Mouse (Mus musculus) CD4-positive, CD25-positive, alpha-beta regulatory T cell, adult 2 months (primary cell): ENCODE data around the gene Tmf1.
A peak's percentile ranks its signal among the peaks of the same experiment; 100 is the strongest.

Source experiments
- DNase-seq: peaks from one replicate; pipeline ENCODE4 v3.0.0-alpha.2; 2012; ENCODE audit warnings: low read depth, low spot score

Tmf1 gene

DNA sequence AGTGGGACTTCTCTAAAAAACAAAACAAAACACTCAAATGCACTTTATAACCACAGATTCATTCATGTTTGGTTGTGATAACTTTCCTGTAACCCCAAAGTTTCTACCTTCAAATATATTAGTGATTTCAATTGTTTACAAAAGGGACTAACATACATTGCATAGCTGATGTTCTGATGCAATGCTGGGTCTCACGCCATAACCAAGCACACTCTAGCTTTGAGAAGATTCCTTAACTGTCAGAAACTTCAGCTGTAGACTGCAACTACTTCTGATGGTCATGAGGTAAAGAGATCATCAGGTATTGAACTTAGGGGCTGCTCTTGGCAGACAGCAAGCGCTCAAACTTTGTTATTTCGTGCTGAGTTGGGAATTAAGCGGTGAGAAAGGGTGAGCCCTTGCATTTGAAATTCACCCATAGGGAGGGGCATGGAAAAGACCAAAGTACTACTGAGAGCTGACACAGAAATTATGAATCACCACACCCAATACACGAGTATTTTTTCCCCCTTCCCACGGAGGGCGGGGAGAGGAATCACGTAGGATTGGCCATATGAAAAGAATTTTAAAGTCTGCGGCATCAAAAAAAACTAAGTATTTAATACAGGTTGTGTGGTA is 25.4 kb upstream of the Tmf1 start:
- DNase-seq = no peak

DNA sequence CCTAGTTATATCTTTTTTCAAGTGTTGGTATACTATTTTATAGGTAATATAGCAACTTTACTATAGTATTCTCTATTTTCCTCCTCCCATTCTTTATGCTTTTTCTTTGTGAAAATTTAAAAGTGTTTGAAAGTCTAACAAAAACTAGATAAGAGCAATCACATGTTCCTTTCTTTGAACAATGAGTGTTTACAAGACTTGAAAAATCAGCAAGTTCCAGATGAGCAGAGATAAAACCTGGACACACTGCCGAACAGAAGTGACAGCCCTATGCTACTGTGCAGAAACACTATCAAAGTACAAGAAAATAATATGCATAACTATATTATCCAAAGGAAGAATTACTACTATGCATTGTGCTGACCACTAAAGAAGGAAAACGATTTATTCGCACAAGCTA is 23.6 kb upstream of the Tmf1 start:
- no peak for DNase-seq

GRCm38 (mm10) chr6:97200437-97200836 is 21.5 kb upstream of the Tmf1 start:
- DNase-seq = no peak

- peak; percentile 72 for DNase-seq
Observed at GRCm38 (mm10) chr6:97179367-97179828, 476 bp upstream of the Tmf1 start.

DNA sequence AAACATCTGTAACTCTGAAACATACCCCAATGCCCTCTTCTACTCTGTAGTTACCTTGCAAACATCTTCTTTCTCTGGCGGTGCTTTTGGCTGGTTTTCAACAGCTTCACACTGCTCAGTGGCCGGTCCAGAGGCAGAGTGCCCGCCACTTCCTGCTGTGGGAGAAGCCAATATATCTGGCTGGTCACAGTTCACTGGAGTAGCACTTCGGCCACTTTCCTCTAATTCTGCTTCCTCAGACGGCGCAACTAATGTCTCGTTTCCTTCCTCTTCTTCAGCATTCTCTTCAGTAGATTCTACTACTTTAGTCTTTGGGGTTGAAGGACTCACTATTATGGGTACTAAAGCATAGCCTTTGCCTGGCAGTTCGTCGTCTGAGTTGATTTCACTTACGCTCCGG is 3.2 kb downstream of the Tmf1 start:
- DNase-seq = no peak

DNA sequence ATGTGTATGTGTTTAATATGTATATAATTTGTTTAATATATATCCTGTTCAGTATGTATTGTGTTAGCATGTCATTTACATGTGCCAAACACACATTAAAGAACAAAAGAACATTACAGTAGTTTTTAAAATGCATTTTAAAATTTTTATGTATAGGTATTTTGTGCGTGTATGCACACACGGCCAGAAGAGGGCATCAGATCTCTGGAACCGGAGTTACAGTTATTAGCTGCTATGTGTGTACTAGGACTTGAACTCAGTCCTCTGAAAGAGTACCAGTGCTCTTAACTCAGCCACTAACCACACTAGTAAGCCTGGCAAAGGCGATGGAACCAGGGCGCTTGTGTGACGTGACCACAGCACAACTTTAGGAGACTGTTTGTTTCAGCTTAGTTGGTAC is 28.8 kb downstream of the Tmf1 start:
- DNase-seq = peak; percentile 51

DNA sequence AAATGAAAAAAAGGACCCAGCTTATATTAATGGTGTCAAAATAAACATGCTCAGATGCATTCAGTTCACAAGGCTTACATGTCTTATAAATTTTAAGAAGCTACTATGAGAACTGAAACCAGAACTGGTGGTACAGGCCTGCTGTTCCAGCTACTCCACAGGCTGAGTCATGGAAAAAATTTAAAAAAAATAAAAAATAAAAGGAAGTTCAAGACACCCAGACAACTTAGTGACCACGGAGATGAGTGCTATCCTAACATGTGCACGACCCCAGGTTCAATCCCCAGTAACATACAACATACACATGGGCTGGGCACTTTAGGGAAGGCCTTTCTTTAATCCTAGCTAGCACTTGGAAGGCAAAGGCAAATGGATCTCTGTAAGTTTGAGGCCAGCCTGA is 29.2 kb downstream of the Tmf1 start:
- no peak for DNase-seq

DNA sequence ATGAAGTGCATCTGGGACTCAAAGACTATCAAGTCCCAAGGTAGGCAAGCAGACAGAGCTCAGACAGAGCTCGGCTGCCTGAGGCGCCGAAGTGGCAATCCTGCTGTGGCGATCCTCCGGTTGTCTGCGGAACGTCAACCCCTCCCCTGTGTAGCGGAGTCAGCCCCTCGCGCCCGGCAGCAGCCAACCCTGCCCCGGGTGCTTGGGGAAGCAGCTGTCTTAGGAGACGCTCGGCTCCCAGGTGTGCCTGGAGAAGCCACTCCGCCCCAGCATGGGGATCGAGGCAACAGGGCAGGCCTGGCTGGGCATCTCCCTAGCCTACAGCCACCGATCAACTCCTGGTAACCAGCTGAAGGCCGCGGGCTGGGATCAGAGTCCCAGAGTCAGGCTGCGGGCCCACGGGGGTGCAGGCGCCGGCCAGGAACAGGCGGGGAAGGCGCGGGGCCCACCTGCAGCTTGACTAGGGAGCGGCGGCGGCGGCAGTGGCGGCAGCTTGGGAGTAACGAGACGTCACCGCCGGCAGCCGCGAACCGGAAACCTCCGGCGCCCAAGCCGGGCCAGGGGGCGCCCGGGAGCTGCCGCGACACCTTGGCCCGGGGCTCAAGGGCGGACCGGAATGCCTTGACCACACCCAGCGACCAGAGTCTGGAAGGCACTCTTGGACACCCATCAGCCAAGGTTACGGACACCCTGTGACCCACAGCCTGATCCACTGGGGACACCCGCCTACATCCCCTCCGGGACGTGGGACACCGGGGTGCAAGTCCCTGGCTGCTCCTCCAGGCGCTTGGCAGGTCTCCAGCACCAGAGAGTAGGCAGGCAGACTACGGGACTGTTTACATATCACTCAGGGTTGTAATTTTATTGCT is 30.3 kb downstream of the Tmf1 start, which contains the start of gene Eogt:
Gene Eogt, minus strand, starts transcription at position 800 of the 869 bp plus-strand sequence.
- DNase-seq = peak; percentile 85

DNA sequence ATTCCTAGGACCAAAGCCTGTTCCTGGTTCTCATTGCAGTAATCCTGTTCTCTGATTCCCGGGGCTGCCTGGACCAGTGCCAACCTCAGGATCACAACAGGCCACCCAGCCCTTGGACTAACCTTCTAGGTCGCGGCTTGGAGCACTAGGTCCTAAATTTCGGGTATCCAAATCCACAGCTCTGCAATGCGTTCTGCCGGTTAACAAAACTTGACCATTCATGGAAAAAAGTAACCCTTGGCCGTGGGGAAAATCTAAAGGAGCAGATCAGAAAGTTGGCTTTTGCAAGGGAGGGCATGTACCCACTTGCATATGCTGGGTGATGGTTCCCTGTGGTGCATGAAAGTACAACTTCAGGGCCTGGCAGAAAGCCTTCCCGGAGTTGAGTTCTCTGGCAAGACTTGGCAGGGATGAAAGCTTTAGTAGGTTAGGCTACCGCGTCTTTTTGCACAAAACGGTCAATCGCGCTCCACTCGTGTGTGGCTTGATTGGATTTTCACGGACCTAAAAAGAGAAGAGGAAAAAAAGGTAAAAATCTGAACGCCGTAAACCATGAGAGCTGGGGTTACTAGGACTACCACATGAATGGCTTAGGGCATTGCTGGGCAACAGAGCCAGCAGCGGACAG is 31.1 kb downstream of the Tmf1 start:
- DNase-seq = peak; percentile 6

DNA sequence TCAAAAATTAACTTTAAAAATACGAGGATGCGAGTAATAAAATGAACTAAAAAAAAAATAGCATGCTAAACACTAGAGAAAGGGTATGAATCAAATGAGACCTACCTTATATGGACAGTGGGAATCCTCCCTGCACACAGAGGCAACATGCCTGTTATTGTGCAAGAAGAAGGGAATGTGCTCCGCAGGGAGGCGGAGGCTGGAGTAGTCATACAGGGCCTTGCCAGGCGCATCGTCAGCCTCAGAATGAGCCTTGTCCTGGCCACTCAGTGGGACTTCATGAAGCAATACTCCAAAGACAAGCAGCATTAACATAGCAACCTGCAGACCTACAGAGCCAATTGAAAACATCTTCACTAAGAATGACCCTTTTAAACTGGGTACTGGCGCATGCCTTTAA is 33.8 kb downstream of the Tmf1 start:
- DNase-seq = no peak

DNA sequence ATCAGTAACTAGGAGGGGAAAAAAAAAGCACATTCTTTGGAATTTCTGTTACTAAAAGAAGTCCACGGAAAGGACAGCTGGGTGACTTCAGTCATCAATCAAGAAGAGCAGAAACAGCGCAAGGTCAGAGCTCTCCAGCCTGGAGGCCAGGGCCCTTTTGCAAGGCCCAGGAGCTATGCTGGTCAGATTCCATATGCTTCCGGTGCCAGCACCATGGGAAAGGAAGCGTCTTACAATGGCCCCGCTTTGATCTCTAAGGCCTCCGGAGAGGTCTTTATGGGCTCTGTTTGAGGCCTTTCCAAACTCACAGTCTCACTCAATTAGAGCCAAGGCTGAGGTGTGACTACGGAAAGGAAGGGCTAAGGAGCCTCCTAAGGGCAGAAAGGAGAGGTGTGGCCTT is 34.6 kb downstream of the Tmf1 start:
- DNase-seq = no peak

- no peak for DNase-seq
Observed at GRCm38 (mm10) chr6:97142611-97143010, 36.3 kb downstream of the Tmf1 start.

DNA sequence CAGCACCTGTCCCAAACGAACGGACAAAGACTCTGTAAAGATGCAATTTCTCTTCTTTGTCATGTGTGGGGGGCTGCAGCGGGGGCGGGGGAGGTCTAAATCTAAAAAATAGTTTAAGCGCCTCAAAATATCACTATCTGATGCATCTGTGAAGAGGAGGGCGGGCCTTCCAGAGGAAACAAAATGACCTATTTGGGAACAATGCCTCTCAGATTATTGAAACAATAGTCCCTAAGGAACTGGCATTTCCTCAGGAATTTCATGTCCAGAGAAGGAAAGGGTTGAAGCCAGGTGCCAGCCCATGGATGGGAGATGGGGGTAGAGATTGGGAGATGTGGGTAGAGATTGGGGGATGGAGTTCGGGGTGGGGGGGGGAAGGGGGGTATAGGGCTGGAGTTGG is 37.1 kb downstream of the Tmf1 start:
- no peak for DNase-seq

DNA sequence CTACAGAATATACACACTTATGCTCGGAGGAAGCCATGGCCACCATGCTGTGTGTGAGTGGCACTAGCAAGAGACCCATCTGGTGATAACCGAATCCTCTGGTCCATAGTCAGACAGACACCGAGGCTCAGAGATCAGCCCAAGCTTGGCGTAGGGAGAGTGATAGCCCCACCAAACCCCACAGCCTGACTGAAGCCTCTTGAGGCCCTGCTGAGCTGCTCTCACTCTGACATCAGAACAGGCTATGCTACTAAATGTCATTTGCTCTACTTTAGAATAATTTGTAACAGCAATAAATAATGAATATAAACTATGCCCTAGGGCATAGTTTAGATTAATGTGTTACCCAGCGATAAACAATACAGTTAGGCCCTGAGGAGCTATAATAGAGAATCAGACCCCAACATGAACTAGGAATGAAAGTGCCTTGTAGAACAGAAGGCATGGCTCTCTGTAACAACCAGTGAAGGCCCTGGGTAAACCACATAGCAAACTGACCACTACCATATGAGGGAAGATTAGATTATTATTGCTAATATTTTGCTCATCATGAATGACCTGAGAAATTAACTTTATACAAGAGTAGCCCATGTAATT is 46.1 kb downstream of the Tmf1 start:
- DNase-seq = no peak

GRCm38 (mm10) chr6:97131808-97132207 is 47.1 kb downstream of the Tmf1 start:
- no peak for DNase-seq

DNA sequence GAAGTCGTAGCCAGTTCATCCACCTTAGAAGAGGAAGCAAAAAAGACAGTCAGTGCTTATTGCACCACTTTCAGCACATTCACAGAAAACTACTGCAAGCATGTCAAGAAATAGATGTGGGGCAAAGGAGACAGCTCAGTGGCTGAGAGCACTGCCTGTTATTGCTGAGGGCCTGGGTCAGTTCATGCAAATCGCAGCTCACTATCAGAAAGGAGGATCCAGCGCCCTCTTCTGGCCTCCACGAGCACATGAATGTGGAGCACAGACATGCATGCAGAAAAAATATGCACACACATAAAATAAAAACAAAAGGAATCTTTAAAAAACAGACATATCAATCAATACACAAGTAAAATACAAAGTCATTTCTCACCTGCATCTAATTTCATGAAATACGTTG is 47.9 kb downstream of the Tmf1 start:
- peak; percentile 19 for DNase-seq

- no peak for DNase-seq
Observed at GRCm38 (mm10) chr6:97124336-97125010, 54.4 kb downstream of the Tmf1 start.

- no peak for DNase-seq
Observed at GRCm38 (mm10) chr6:97120922-97121321, 58.0 kb downstream of the Tmf1 start.

DNA sequence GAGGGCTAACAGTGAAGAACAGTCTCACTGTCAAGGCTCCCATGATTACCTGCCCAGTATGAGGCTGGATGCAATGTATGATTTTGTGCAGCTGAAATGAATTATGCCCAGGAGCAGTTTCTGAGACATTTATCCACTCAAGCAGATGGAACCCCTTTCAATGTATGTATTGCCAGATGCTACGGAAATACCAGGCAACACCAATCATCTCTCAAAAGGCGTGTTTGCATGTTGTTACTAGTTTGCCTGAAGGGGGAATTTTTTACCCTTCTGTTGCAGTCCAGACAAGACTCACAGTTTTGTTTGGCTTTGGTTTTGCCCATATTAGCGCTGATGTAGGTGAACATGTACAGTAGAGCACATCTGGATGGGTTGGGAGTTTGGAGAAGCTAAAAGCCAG is 60.6 kb downstream of the Tmf1 start:
- no peak for DNase-seq

- no peak for DNase-seq
Observed at GRCm38 (mm10) chr6:97116896-97117295, 62.0 kb downstream of the Tmf1 start.

DNA sequence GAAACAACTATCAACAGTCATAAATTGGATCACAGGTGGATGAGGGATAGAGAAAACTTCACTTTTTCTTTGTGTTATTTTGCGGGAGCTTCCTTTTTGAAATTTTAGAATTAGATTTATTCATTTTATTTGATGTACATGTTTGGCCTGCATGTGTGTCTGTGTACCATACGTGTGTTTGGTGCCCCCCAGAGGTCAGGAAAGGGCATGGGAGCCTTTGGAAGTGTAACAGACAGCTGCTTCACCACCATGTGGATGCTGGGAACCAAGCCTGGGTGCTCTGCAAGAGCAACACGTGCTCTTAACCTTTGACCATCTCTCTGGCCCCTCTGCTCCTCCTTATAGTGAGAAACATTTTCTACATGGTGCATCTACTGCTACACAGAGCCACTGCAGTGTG is 64.1 kb downstream of the Tmf1 start:
- DNase-seq = peak; percentile 6

- DNase-seq = no peak
Observed at GRCm38 (mm10) chr6:97112177-97112576, 66.7 kb downstream of the Tmf1 start.
